Mouse (Mus musculus) heart, embryonic 13.5 days (tissue): ENCODE measurements around the gene Cercam. TPM values are rescaled to one million over a fixed set of nuclear protein-coding genes. Genes with fewer than 3 reads are reported as not detected.
A peak's percentile ranks its signal among the peaks of the same experiment; 100 is the strongest.

ENCODE experiments used
- ATAC-seq: fragments of 200-750 bp; cut with Nextera tagmentation; 2 replicates; pipeline ENCODE4 v1.8.0; 2017; ENCODE audit warnings: moderate TSS enrichment; ENCODE audit not compliant: insufficient number of reproducible peaks, low FRiP score, low TSS enrichment; ENCODE audit errors: extremely low read depth
- H3K27ac ChIP-seq: fragments of 300-500 bp; sonication (generic); replicated peaks from 2 replicates; pipeline ENCODE4 v1.5.1; 2015; ENCODE audit warnings: moderate library complexity, mild to moderate bottlenecking, inconsistent platforms
- H3K27me3 ChIP-seq: fragments of 300-500 bp; sonication (generic); replicated peaks from 2 replicates; pipeline ENCODE4 v1.6.1; 2015; ENCODE audit warnings: mild to moderate bottlenecking, inconsistent platforms
- H3K36me3 ChIP-seq: fragments of 300-500 bp; sonication (generic); 2 replicates; pipeline ENCODE4 v1.6.1; 2015; ENCODE audit warnings: mild to moderate bottlenecking, inconsistent platforms
- H3K4me1 ChIP-seq: fragments of 300-500 bp; sonication (generic); 2 replicates; pipeline ENCODE4 v1.6.1; 2015; ENCODE audit warnings: inconsistent platforms
- H3K4me2 ChIP-seq: fragments of 300-500 bp; sonication (generic); 2 replicates; pipeline ENCODE4 v1.6.1; 2015; ENCODE audit warnings: inconsistent platforms, mild to moderate bottlenecking, moderate library complexity
- H3K4me3 ChIP-seq: fragments of 300-500 bp; sonication (generic); 2 replicates; pipeline ENCODE4 v1.5.1; 2015; ENCODE audit warnings: moderate library complexity, mild to moderate bottlenecking, inconsistent platforms
- H3K9ac ChIP-seq: fragments of 300-500 bp; sonication (generic); 2 replicates; pipeline ENCODE4 v1.6.1; 2015; ENCODE audit warnings: inconsistent platforms, mild to moderate bottlenecking, moderate library complexity
- H3K9me3 ChIP-seq: fragments of 300-500 bp; sonication (generic); 2 replicates; pipeline ENCODE4 v1.6.1; 2016; ENCODE audit warnings: inconsistent platforms
- WGBS: fragments of 180-500 bp; shearing (Covaris S2); methylation state at CpG from one replicate; pipeline ENCODE4 v1.1.7; 2015; ENCODE audit warnings: mixed read lengths; 5-methylcytosine and 5-hydroxymethylcytosine counted together
- polyA plus RNA-seq: library from polyadenylated mRNA; unstranded; fragments of >200 nt; fragmentation: Nextera tagmentation; extraction: Ambion mirVana; gene quantifications from 2 replicates; pipeline ENCODE4 v1.2.1, GENCODE M21; 2015

Cercam gene
- polyA plus RNA-seq, 1 experiment from 2014 or later: 19.6 TPM

DNA sequence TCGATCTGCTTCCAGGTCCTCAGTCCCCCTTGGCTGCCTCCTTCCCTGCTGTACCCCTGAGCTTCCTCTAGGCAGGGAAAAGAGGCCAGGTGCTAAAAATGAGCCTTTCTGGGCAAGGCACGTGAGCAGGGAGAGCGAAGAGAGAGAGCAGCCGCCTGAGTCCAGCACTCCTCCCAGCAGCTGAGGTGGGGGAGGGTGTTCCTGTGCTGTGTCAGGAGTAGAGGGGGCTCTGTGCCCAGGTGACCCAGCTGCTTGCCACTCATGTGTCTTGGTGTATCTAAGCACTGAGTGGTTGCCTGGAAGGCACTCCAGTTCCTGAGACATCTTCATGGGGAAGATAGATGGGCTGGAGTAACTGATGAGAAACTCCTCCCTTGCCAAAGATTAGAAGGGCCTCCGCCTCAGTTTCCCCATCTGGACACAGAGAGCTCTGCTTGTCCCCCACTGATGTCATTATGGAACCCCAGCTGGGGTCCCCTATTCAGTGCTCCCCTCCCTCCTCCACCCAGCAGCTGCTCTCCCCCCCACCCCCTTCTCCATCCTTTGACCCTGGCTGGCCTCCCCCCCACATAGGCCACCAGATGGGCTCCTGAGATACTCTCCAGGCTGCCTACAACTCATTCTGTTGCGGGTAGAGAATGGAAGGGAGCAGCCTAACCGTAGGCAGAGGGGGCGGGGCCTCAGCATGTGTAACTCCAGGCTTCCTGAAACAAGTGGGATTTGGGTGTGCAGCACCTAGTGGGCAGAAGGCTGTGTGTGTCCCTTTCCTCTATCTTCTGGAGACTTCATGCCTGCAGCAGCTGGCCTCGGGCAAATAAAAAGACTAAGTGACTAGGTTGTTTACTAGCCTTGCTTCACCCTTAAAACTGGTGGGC is 25.5 kb upstream of the Cercam start:
- peaks cover 63% of the 10 kb centered on the region for H3K27me3 ChIP-seq
- H3K4me2 ChIP-seq: no peak overlapping the region
- H3K4me3 ChIP-seq: no peak overlapping the region
- H3K9ac ChIP-seq: no peak overlapping the region
- peaks cover 58% of the 10 kb centered on the region for H3K36me3 ChIP-seq
- no peaks in the 10 kb centered on the region for H3K9me3 ChIP-seq
- WGBS: 67% methylated on average over 9 of the region's 9 CpGs
- peaks cover 15% of the 10 kb centered on the region for H3K4me1 ChIP-seq
- no peak for ATAC-seq
- H3K27ac ChIP-seq: no peak overlapping the region

DNA sequence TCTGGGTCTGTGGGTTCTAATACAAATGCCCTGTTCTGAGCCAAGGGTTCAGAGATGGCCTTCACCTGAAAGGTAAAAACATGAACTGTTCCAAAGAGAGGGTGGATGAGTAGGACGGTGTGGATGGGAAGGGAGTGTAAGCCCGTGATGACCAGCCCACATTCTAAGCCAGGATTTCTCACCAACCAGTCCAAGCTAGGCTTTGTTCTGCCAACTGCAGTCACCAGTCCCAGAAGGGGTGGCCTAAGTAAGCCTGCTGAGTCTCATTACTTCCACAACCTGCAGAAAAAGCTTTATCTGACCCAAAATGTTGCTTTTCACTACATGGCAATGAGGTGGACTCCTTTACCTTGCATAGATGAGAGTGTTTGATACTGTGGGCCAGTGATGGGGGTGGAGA is 24.8 kb upstream of the Cercam start:
- H3K9ac ChIP-seq: no peak overlapping the region
- H3K36me3 ChIP-seq: peaks cover 52% of the 10 kb centered on the region
- H3K27me3 ChIP-seq: peaks cover 69% of the 10 kb centered on the region
- ATAC-seq: no peak
- peaks cover 15% of the 10 kb centered on the region for H3K4me1 ChIP-seq
- no peaks in the 10 kb centered on the region for H3K9me3 ChIP-seq
- no peak overlapping the region for H3K27ac ChIP-seq
- WGBS: 80% methylated on average over 2 of the region's 2 CpGs
- H3K4me2 ChIP-seq: no peak overlapping the region
- H3K4me3 ChIP-seq: no peak overlapping the region

DNA sequence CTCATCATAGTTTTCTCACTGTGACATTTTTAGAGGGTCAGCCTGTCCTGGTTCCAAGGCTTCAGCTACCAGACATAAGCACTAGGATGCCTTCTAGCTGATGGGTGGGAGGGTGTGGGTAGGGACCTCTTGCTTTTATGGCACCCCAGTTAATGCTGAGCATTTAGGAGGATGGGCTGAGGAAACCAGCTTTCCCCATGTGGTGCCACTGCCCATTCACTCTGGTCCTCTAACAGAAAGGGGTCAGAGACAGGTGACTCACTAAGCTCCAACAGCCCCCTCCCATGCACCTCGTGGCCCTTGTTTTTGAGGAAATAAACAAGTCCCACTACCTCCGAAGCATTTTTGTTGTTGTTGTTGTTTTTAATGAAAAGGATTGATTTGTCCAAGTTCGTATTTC is 24.3 kb upstream of the Cercam start:
- 30% methylated on average over 3 of the region's 3 CpGs for WGBS

DNA sequence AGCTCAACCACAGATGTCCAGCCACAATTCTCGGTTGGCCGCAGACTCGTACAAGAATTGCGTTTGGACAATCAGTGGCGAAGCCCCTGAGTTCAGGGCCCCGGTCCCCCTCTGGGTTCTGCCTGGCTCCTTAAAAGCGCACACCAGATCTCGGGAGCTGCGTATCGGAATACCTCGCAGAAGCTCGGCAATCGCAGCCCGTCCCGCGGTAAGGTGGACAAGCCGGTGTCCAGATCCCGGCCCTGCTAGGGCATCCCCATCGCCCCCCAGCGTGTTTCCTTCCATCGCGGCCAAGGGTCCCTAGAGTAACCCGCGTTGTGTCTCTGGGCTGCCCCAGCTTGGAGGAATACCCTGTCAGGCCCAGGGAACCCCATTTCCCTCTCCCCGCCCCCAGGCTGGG is 23.3 kb upstream of the Cercam start:
- Histone ChIP-seq H3K4me2 (peak overlapping the region; percentile 63), H3K9me3 (no peaks in the 10 kb centered on the region), H3K4me1 (peaks cover 11% of the 10 kb centered on the region), H3K27ac (no peak overlapping the region), H3K9ac (peak overlapping the region; percentile 67), H3K4me3 (peak overlapping the region; percentile 42), H3K36me3 (peaks cover 40% of the 10 kb centered on the region), H3K27me3 (peaks cover 74% of the 10 kb centered on the region)
- ATAC-seq: no peak
- WGBS: 14% methylated on average over 25 of the region's 25 CpGs

More for the DNA sequence above, 24.3 kb upstream of the Cercam start:
- Histone ChIP-seq H3K4me1 (peaks cover 15% of the 10 kb centered on the region), H3K4me2 (no peak overlapping the region), H3K4me3 (no peak overlapping the region), H3K9ac (no peak overlapping the region), H3K27me3 (peaks cover 72% of the 10 kb centered on the region), H3K9me3 (no peaks in the 10 kb centered on the region), H3K36me3 (peaks cover 49% of the 10 kb centered on the region), H3K27ac (no peak overlapping the region)
- no peak for ATAC-seq

DNA sequence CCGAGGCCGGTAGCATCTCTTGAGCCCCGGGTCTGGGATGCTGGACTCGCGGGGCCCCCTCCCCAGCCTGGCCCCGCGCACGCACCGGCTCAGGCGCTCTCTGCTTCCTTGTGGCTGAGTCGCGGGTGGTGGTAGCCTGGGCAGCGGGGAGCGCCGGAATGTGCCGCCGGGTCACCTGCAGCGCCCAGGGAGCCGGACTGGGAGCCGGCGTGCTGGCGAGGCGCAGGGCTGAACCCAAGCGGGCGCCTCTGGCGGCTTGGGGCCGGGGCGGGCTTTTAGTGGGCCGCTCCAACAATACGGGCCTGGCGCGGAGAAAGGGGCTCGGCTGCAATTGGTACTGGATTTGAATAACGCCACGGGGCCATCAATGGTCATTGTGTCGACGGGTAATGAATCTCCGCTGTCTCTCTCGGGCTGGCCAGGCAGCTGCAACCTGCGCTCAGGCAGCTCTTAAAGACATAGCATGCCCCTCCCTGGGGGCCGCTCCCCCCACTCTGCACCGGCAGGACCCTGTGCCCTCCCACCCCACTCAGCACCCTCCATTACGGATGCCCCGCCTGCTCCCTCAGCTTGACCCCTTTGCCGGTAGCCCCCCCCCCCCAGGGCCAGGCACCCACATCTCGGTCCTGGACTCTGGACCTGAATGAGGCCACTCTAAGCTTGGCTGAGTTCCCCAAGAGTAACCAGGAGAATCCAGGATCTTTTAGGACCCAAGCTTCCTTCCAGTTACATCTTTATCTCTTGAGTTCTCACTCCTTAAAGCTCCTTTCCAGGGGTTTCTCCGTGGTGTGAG is 22.7 kb upstream of the Cercam start:
- Histone ChIP-seq H3K9ac (peak overlapping the region; percentile 67), H3K27ac (no peak overlapping the region)
- WGBS: 9% methylated on average over 47 of the region's 47 CpGs

DNA sequence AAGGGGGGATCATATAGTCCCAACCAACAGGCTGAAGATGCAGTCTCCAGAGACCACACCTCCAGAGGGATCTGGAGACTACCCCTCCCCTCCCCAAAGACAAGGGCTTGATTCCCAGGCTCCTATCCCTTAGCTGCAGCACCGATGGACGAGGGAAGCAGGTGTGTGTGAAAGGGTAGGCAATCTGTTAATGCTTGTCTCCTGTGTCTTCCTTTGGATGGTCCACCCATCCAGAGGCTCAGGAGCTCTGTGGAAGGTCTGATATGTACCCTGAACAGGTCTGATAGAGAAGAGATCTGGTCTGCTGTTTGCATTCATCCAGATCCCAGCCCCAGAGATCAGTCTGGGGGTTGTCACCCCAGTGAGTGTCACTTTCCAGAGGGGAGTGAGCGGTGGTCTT is 22.1 kb upstream of the Cercam start:
- Histone ChIP-seq H3K9me3 (no peaks in the 10 kb centered on the region), H3K4me1 (peaks cover 10% of the 10 kb centered on the region), H3K9ac (no peak overlapping the region), H3K4me2 (no peak overlapping the region), H3K27ac (no peak overlapping the region), H3K27me3 (peaks cover 74% of the 10 kb centered on the region), H3K36me3 (peaks cover 27% of the 10 kb centered on the region), H3K4me3 (no peak overlapping the region)
- ATAC-seq: no peak
- WGBS: 58% methylated on average over 3 of the region's 3 CpGs

More for the DNA sequence above, 22.7 kb upstream of the Cercam start:
- peak overlapping the region; percentile 63 for H3K4me2 ChIP-seq
- H3K36me3 ChIP-seq: peaks cover 34% of the 10 kb centered on the region
- H3K4me3 ChIP-seq: peak overlapping the region; percentile 42
- H3K27me3 ChIP-seq: peaks cover 74% of the 10 kb centered on the region
- ATAC-seq: no peak
- H3K9me3 ChIP-seq: no peaks in the 10 kb centered on the region
- peaks cover 10% of the 10 kb centered on the region for H3K4me1 ChIP-seq

DNA sequence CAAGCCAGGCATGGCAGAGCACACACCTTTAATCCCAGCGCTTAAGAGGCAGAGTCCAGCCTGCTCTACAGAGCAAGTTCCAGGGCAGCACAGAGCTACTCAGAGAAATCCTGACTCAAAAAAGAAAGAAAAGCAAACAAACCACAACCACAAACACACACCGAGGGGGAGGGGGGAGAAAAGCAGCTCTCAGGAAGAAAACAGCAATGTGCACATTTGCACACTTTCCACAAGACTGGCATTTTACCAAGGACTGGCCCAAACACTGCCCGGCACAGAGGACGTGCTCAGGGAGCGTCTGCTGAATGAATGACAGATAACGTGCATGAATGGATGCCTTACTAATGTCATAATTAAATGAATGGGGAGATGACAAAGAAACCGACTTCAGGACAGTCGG is 19.9 kb upstream of the Cercam start:
- Histone ChIP-seq H3K4me2 (no peak overlapping the region), H3K9ac (no peak overlapping the region), H3K4me3 (no peak overlapping the region), H3K9me3 (no peaks in the 10 kb centered on the region), H3K27ac (no peak overlapping the region), H3K36me3 (peaks cover 6% of the 10 kb centered on the region), H3K27me3 (peaks cover 56% of the 10 kb centered on the region), H3K4me1 (peaks cover 10% of the 10 kb centered on the region)
- 62% methylated on average over 8 of the region's 8 CpGs for WGBS
- ATAC-seq: no peak

DNA sequence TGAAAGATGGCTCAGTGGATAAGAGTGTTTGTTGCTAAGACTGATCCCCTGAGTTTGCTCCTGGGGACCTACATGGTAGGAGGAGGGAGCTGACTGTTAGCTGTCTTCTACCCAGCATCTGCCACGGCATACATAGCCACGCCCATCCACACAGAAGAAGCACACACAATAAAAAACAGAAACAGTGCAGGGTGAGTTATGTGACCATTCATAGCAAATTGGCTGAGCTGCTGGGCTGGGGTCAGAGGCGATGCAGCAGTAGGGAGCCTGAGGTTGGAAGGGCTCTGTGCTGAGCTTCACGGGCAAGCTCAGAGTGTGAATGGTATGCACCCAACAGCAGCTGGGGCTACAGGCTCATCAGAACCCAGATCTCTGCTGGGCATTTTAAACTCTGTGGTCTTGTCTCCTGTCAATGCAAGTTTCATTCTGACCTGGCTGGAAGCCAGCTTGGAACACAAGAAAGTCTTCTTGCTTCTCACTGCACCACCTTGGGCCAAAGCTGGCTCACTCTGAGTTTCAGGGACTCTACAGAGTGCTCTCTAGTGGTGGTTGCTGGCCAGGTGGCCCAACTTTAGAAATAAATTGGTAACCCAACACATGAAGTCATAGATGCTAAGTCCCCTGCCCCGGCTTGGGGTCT is 19.0 kb upstream of the Cercam start:
- Histone ChIP-seq H3K36me3 (no peaks in the 10 kb centered on the region), H3K27me3 (peaks cover 48% of the 10 kb centered on the region), H3K4me3 (no peak overlapping the region), H3K27ac (no peak overlapping the region), H3K4me2 (no peak overlapping the region), H3K9ac (no peak overlapping the region), H3K4me1 (peaks cover 10% of the 10 kb centered on the region), H3K9me3 (no peaks in the 10 kb centered on the region)
- no peak for ATAC-seq
- 51% methylated on average over 5 of the region's 5 CpGs for WGBS

DNA sequence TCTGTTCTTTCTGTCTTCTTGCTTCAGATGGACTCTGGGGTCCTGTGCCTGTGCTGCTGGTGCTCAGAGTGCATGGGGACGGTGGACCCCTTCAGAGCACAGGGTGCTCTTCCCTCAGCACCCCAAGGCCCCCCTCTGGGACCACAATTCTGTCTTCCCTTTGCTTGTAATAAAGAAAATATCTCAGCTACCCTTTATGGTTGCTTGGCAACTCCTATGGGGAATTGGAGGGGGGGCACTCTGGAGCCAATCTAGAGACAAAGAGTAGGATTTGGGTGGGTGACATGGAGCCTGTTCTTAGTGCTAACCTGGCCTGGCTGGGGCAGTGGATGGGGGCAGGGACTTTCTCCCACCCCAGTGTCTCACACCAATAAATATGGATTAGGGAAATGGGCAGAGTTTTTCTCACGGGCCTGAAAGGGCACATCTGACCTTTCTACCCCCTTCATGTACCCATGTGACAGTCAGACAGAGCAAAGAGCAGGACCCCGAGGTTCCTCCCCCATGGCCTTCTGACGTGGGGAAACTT is 15.9 kb upstream of the Cercam start:
- 56% methylated on average over 4 of the region's 4 CpGs for WGBS
- H3K9ac ChIP-seq: no peak overlapping the region

DNA sequence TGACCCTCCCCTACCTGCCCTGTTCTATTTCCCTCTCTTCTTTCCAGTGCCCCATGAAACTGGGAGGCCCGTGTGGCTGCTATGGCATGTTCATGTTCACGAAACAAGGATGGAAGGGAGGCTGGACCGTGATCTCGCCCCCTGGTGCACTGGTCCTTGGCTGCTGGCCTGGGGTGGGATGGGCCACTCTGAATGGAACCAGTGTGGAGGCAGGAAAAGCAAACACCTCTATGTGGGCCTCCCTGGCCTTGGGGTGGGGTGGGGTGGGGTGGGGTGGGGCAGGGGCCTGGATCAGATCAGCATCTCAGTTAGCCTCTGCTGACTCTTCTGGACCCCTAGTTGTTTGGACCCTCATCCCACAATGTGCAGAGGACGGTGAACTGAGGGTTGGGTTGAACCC is 15.2 kb upstream of the Cercam start:
- no peak overlapping the region for H3K4me3 ChIP-seq
- H3K9me3 ChIP-seq: no peaks in the 10 kb centered on the region
- ATAC-seq: no peak
- no peak overlapping the region for H3K27ac ChIP-seq
- 66% methylated on average over 5 of the region's 5 CpGs for WGBS
- H3K4me1 ChIP-seq: no peaks in the 10 kb centered on the region
- no peaks in the 10 kb centered on the region for H3K36me3 ChIP-seq
- peaks cover 39% of the 10 kb centered on the region for H3K27me3 ChIP-seq
- no peak overlapping the region for H3K9ac ChIP-seq
- no peak overlapping the region for H3K4me2 ChIP-seq

More for the DNA sequence above, 15.9 kb upstream of the Cercam start:
- H3K4me2 ChIP-seq: no peak overlapping the region
- no peaks in the 10 kb centered on the region for H3K9me3 ChIP-seq
- no peak overlapping the region for H3K27ac ChIP-seq
- no peaks in the 10 kb centered on the region for H3K36me3 ChIP-seq
- H3K4me1 ChIP-seq: no peaks in the 10 kb centered on the region
- ATAC-seq: no peak
- no peak overlapping the region for H3K4me3 ChIP-seq
- peaks cover 40% of the 10 kb centered on the region for H3K27me3 ChIP-seq

DNA sequence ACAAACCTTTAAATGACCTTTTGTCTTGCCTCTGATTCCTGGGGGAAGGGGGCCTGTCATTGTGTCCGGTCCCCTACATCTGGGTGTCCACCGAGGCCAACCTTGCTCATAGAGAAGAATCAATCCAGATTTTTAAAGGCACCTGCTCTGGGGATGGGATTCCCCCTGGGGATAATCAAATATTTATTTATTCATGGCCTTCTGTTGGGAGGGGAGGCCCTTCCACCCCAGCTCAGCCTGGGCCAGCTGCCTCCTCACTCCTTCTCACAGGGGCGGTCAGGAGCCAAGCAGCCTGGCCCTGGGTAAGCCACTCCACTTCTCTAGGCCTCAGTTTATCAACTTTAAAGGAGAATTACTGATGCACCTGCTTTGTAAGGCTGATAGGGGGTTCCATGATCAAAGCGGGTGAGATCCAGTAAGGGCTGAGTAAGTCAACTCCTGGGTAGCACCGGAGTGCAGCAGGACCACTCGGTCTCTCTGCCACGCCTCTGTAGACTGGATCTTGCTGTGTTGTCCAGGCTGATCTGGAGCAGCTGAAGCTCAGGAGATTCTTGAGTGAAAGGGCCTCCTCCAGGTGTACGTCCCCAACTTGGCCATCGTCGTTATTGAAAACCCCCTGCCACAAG is 13.3 kb upstream of the Cercam start:
- Histone ChIP-seq H3K4me3 (no peak overlapping the region), H3K36me3 (no peaks in the 10 kb centered on the region), H3K9me3 (no peaks in the 10 kb centered on the region), H3K27ac (no peak overlapping the region), H3K9ac (no peak overlapping the region), H3K4me2 (no peak overlapping the region), H3K4me1 (no peaks in the 10 kb centered on the region), H3K27me3 (peaks cover 31% of the 10 kb centered on the region)
- WGBS: 77% methylated on average over 10 of the region's 10 CpGs
- ATAC-seq: no peak
